8 mouse cellular contexts compared by ENCODE assay signal in the genomic region with DNA sequence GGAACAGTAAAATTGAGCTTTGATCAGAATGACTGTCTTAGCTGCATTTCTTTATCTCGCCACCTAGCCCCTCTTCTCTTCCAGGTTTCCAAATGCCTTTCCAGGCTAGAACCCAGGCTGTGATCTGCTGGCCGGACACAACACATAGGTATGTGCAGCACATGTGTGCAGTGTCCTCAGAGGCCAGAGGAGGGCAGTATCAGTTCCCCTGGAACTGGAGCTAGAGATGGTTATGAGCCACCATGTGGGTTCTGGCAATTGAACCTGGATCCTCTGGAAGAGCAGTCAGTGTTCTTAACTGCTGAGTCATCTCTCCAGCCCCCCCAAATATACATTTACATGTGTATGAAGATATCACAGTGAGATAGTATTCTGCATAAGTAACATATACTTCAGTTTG. TPM values are rescaled to one million over a fixed set of nuclear protein-coding genes. Genes with fewer than 3 reads are reported as not detected.
DNase-seq lines count a peak whose midpoint lies in the region; ATAC-seq and TF ChIP-seq lines count a peak whose summit lies in the region.
"Not testable (repeated sequence)": the region's sequence is repeated elsewhere in the genome, so short reads cannot be mapped to it uniquely, and the experiment has no call there.

No protein-coding gene starts in this region.

- H3K9me3 ChIP-seq in E14TG2a.4 (ENCODE audit: low read length); MEL (replicated peaks; ENCODE audit: insufficient read depth, low read length); intestine, postnatal 0 days (ENCODE audit: control insufficient read depth); stomach, embryonic 14.5 days (ENCODE audit: control insufficient read depth, low read depth, low read length); stomach, embryonic 16.5 days (replicated peaks; ENCODE audit: control insufficient read depth, low read length): not testable (repeated sequence)

- not testable (repeated sequence) for TF ChIP-seq POLR2A in MEL (IDR thresholded peaks at IDR 0.05; ENCODE audit: control insufficient read depth in 1 of 2, insufficient read depth in 1 of 2, low read depth in 1 of 2, low read length in 2 of 2, poor library complexity in 1 of 2); bone marrow, adult 2 months (IDR thresholded peaks at IDR 0.05; ENCODE audit: borderline replicate concordance, control insufficient read depth, low read depth, low read length)

- 83% methylated on average over 2 of the region's 2 CpGs for WGBS in bone marrow, adult 2 months
- 94% methylated on average over 2 of the region's 2 CpGs for WGBS in intestine, postnatal 0 days
- WGBS in stomach, embryonic 14.5 days = 97% methylated on average over 2 of the region's 2 CpGs
- WGBS in stomach, embryonic 16.5 days = 97% methylated on average over 2 of the region's 2 CpGs

- not testable (repeated sequence) for H3K4me3 ChIP-seq in E14TG2a.4 (replicated peaks; ENCODE audit: low read length); MEL (ENCODE audit: control insufficient read depth in 1 of 2, insufficient read depth in 1 of 2, low read depth in 2 of 2, low read length in 2 of 2); bone marrow, adult 2 months (replicated peaks; ENCODE audit: control insufficient read depth, low read depth, low read length); intestine, postnatal 0 days (ENCODE audit: low read depth, low read length); stomach, embryonic 14.5 days (ENCODE audit: low read depth, low read length); stomach, embryonic 16.5 days (replicated peaks; ENCODE audit: low read length)

- not testable (repeated sequence) for H3K9ac ChIP-seq in MEL (ENCODE audit: control insufficient read depth, low read depth, low read length, poor library complexity, severe bottlenecking); intestine, postnatal 0 days (ENCODE audit: low read depth, low read length); stomach, embryonic 14.5 days (replicated peaks; ENCODE audit: low read depth, low read length); stomach, embryonic 16.5 days (ENCODE audit: low read length)

- H3K4me1 ChIP-seq in E14TG2a.4 (replicated peaks; ENCODE audit: low read depth, low read length) (peaks cover 85% of the 10 kb centered on the region), MEL (ENCODE audit: control insufficient read depth in 1 of 2, insufficient read depth in 2 of 2, low read length in 2 of 2) (peaks cover 5 to 18% of the 10 kb centered on the region in 2 experiments)
- not testable (repeated sequence) for H3K4me1 ChIP-seq in bone marrow, adult 2 months (ENCODE audit: control insufficient read depth, insufficient read depth, low read length); intestine, postnatal 0 days (replicated peaks; ENCODE audit: control insufficient read depth, insufficient read depth, low read length); stomach, embryonic 16.5 days (ENCODE audit: control insufficient read depth, insufficient read depth, low read length)
- H3K4me1 ChIP-seq in stomach, embryonic 14.5 days (ENCODE audit: control insufficient read depth, insufficient read depth, low read length) = peaks cover 13% of the 10 kb centered on the region

- H3K36me3 ChIP-seq in E14TG2a.4 (ENCODE audit: insufficient read depth, low read length); MEL (ENCODE audit: control insufficient read depth in 1 of 2, insufficient read depth in 2 of 2, low read length in 2 of 2); intestine, postnatal 0 days (ENCODE audit: control insufficient read depth, insufficient read depth); stomach, embryonic 14.5 days (ENCODE audit: control insufficient read depth, insufficient read depth, low read length); stomach, embryonic 16.5 days (ENCODE audit: control insufficient read depth, insufficient read depth, low read length): not testable (repeated sequence)

- not testable (repeated sequence) for H3K4me2 ChIP-seq in intestine, postnatal 0 days (replicated peaks; ENCODE audit: low read depth); stomach, embryonic 14.5 days (replicated peaks; ENCODE audit: low read depth, low read length); stomach, embryonic 16.5 days (ENCODE audit: low read depth, low read length)

- H3K27me3 ChIP-seq in E14TG2a.4 (ENCODE audit: insufficient read depth, low read length); MEL (ENCODE audit: control insufficient read depth in 1 of 2, insufficient read depth in 2 of 2, low read length in 2 of 2); intestine, postnatal 0 days (replicated peaks; ENCODE audit: control insufficient read depth, insufficient read depth, low read length); stomach, embryonic 14.5 days (ENCODE audit: control insufficient read depth, insufficient read depth, low read length); stomach, embryonic 16.5 days (ENCODE audit: control insufficient read depth, insufficient read depth, low read length): not testable (repeated sequence)

- DNase-seq in ES-CJ7 (ENCODE audit: low read depth, low spot score) (peak; percentile 49), R1 (ENCODE audit: low read depth, low spot score) (peak; percentile 83)
- not testable (repeated sequence) for DNase-seq in MEL (ENCODE audit: low read depth, low spot score)

- not testable (repeated sequence) for H3K79me2 ChIP-seq in MEL (ENCODE audit: control insufficient read depth, insufficient read depth, low read length, poor library complexity)

- not testable (repeated sequence) for TF ChIP-seq RAD21 in MEL (IDR thresholded peaks at IDR 0.05; ENCODE audit: low read depth, low read length)

- TF ChIP-seq CTCF in E14TG2a.4 (conservative IDR thresholded peaks at IDR 0.05; ENCODE audit: low read length) (peak; percentile 39), MEL (IDR thresholded peaks at IDR 0.05 in 2 of 3, conservative IDR thresholded peaks at IDR 0.05 in 1 of 3; ENCODE audit: control insufficient read depth in 1 of 3, insufficient read depth in 1 of 3, low read depth in 2 of 3, low read length in 3 of 3, poor library complexity in 1 of 3, severe bottlenecking in 1 of 3) (peak in 2 of 3 experiments; percentile 14 to 20; a peak in 2 of 6 replicates)
- TF ChIP-seq CTCF in bone marrow, adult 2 months (IDR thresholded peaks at IDR 0.05; ENCODE audit: control insufficient read depth, insufficient read depth, low read length) = 0 out of 2 replicates have a peak, but pooled peaks have one; percentile 6
- peak; percentile 28 for TF ChIP-seq CTCF in intestine, postnatal 0 days (IDR thresholded peaks at IDR 0.05; ENCODE audit: low read depth)

- H3K27ac ChIP-seq in MEL (ENCODE audit: control insufficient read depth, low read depth, low read length); bone marrow, adult 2 months (ENCODE audit: control insufficient read depth, insufficient read depth, low read depth, low read length, poor library complexity); intestine, postnatal 0 days (ENCODE audit: low read depth, low read length): not testable (repeated sequence)
- peak overlapping the region; percentile 86; the same call in 1 of the 2 replicates for H3K27ac ChIP-seq in stomach, embryonic 14.5 days (ENCODE audit: low read length)
- H3K27ac ChIP-seq in stomach, embryonic 16.5 days (ENCODE audit: low read length) = peak overlapping the region; percentile 94; the same call in 1 of the 2 replicates

- ATAC-seq in intestine, postnatal 0 days; stomach, embryonic 14.5 days (ENCODE audit: insufficient number of reproducible peaks, insufficient read depth, low FRiP score, low read depth); stomach, embryonic 16.5 days (ENCODE audit: insufficient read depth, low FRiP score): not testable (repeated sequence)

- TF ChIP-seq EP300 in MEL (IDR thresholded peaks at IDR 0.05; ENCODE audit: low read depth in 1 of 2, low read length in 2 of 2) = not testable (repeated sequence)

RNA-seq across cellular contexts. Expression of gene Ctnnb1, which starts 11.4 kb away (rescaled TPM):
- total RNA-seq in MEL (2012; rRNA removed) = 269 and 302 TPM in 2 replicates
- 100 to 1,000 TPM; 377 to 701 TPM for polyA plus RNA-seq in MEL (2012; ENCODE audit: insufficient read depth in 1 of 2, insufficient read length in 2 of 2, low read depth in 1 of 2, low replicate concordance in 2 of 2, missing spikeins in 1 of 2)
- 105 and 150 TPM in 2 replicates for polyA plus RNA-seq in bone marrow, adult 2 months (2011; ENCODE audit: insufficient read depth, insufficient read length, low replicate concordance, missing spikeins)
- 363 and 364 TPM in 2 replicates for polyA plus RNA-seq in intestine, postnatal 0 days (2015; fragmentation: Nextera tagmentation; extraction: Ambion mirVana)
- 758 and 780 TPM in 2 replicates for polyA plus RNA-seq in stomach, embryonic 14.5 days (2014; fragmentation: Nextera tagmentation; extraction: Ambion mirVana)
- polyA plus RNA-seq in stomach, embryonic 16.5 days (2015; fragmentation: Nextera tagmentation; extraction: Ambion mirVana) = 486 and 539 TPM in 2 replicates
